Mouse (Mus musculus) common myeloid progenitor, adult 5-6 weeks (primary cell): ENCODE results near the gene Btla. TPM values are rescaled to one million over a fixed set of nuclear protein-coding genes. Genes with fewer than 3 reads are reported as not detected.

ENCODE experiments used
- ATAC-seq: replicated peaks from 2 replicates; pipeline ENCODE4 v1.8.0; 2016; ENCODE audit warnings: low read depth, mild to moderate bottlenecking, moderate TSS enrichment, inconsistent platforms; ENCODE audit not compliant: poor library complexity, severe bottlenecking
- total RNA-seq: library from RNA; stranded (forward); fragments of 200-1000, 187-1606 nt; gene quantifications from 2 replicates; pipeline ENCODE4 v1.2.3, GENCODE M21; 2017

The Btla gene
- total RNA-seq, 1 experiment from 2014 or later = 2.1 TPM

DNA sequence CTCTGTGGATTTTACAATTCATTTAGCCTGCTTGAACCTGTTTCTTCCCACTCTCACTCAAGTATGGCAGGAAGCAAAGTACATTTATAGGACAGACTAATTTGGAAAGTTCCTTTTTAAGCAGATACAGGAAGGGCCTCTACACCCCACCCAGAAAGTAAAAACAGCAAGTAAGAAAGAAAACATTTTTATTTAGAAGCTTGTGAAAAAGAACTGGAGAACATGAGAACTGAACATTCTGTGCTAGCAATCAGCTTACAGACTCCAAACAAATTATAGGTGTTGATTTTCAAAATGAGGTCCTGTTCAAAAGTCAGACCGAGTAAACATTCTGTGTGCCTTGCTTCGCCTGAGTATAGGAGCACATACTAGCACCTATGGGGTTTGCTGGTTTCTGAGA lies 32.8 kb downstream of the Btla start:
- ATAC-seq = no peak

DNA sequence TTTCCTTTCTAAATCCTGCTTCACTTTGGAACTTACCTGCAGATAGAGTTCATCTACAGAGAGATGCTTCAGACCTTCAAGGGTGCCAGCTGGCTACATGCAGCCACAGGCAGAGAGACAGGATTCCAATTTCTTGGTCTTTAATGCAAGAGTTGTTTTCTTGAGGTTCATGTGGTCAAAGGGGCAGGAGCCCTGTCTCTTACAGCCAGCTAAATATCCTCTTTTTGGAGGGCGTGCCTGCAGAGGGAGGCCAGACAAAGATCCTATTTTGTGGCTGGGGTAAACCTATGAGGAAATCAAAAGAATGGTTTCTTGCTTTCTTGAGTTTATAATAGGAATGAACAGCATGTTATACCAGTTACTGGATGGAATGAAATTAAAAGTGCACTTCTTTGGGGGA lies 33.5 kb downstream of the Btla start:
- peak; percentile 85 for ATAC-seq

DNA sequence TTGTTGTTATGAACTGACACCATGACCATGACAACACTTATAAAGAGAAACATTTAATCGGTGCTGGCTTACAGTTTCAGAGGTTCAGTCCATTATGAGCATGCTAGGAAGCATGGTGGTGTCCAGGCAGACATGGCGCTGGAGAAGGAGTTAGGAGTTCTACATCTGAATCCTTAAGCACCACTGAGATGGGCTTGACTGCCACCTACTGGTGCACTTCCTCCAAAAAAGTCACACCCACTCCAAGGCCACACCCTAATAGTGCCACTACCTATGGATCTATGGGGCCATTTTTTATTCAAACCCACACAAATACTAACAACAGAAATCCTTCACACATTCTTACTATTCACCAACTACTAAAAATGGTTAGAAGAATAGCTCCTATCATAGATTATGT lies 35.5 kb downstream of the Btla start:
- ATAC-seq = 0 out of 2 replicates have a peak, but pooled peaks have one; percentile 47

DNA sequence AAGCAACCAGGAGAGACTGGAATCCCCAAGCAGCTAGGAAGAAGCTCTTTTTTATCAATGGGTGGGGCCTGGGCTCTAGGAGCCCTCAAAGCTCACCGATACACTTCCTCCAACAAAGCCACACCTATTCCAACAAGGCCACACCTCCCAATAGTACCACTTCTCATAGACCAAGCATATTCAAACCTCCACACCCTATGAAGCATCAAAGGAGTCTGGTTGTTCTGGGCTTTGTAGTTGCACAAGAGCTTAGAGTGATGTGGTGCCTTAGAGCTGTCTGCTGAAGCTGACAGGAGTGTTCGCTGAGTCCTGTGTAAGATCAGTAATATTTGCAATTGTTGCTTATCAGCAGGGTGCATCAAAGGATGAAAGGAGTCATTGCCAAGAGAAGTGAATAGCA lies 37.2 kb downstream of the Btla start:
- no peak for ATAC-seq

DNA sequence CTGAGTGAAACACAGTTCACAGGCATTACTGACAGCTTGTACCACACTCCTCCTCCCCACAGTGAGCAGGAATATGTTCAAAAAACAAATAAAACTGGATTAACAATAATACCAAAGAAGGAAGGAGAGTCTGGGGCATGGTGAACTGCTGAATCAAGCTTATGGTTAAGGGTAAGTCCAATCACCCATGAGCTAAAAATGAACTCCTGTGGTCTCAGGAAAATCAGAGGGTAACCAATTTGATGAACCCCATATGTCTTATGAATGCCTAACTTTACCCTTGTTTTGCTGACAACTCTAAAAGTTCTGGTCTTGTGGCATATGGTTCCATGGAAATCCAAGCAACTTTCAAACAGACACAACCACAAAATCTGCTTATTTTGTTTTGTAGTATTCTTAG lies 37.9 kb downstream of the Btla start:
- ATAC-seq = no peak

DNA sequence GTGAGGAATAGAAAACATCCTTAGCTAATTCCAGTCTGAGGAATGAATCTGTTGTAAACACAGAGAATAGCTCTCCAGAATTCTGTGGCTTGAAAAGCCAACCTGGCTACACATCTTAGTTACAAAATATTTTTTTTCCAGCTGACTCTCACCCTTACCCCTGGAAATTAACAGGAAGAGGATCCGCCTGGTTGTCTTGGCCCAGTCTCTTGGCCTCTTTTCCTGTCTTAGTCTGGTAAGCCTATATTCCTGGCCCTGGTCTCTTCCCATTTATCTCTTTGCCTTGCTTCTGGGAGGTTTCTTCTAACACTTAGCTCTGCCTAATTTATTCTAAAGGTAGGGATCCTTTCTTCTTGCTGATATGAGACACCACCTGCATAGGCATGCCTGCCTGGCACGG lies 45.8 kb downstream of the Btla start:
- no peak for ATAC-seq

DNA sequence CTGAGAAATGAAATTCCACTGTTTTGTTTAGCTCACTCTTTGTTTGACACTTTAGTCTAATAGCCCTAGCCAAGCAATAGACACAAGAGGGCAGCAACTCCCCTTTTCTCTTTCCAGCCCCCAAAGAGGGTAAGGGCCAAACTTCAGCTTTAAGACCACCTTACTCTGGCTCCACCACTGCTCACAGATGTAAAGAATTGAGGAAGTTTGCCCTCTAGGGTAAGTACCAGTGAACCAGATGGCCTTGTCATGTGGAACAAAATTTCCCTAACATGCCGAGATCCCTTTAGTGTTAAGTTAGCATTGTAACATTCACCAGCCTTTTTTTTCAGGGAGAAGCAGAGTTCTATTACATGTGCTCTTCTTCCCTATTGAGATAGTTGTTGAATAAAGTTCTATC lies 59.0 kb downstream of the Btla start:
- peak; percentile 58 for ATAC-seq

DNA sequence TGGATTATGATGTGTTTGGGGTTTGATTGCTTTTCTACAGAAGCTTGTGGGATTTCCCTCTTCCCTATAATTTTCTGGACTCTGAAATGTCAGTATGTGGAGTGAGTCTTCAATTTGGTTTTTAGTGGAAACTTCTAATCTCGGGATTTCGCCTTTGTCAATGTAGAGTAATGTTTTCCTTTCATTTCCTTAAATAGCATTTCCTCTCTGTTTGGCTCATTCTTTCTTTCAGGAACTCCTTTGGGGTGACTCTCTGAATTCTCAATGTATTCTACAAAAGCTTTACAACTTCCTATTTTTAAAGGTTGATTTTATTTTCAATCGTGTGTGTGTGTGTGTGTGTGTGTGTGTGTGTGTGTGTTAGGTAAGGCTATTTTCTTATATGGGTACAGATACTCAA lies 73.7 kb downstream of the Btla start:
- ATAC-seq = no peak

Other genes with a start within 250 kb of the Btla start
- 0.39 TPM in 1 of 2 replicates, not detected in the other for gene Ccdc80, start 130.9 kb upstream of the Btla start, total RNA-seq
- gene Slc35a5, start 65.6 kb upstream of the Btla start, total RNA-seq = 11.1 and 12.7 TPM in 2 replicates
- gene Atg3, start 65.5 kb upstream of the Btla start, total RNA-seq = 38.1 and 41.4 TPM in 2 replicates
- 0.73 and 0.82 TPM in 2 replicates for gene Cd200, start 184.7 kb downstream of the Btla start, total RNA-seq